Mouse (Mus musculus): ENCODE data around the gene Padi4. TPM values are rescaled to one million over a fixed set of nuclear protein-coding genes. Genes with fewer than 3 reads are reported as not detected.

Padi4 gene
- total and polyA plus RNA-seq, 2 experiments, result 0.09 to 0.12 TPM

DNA sequence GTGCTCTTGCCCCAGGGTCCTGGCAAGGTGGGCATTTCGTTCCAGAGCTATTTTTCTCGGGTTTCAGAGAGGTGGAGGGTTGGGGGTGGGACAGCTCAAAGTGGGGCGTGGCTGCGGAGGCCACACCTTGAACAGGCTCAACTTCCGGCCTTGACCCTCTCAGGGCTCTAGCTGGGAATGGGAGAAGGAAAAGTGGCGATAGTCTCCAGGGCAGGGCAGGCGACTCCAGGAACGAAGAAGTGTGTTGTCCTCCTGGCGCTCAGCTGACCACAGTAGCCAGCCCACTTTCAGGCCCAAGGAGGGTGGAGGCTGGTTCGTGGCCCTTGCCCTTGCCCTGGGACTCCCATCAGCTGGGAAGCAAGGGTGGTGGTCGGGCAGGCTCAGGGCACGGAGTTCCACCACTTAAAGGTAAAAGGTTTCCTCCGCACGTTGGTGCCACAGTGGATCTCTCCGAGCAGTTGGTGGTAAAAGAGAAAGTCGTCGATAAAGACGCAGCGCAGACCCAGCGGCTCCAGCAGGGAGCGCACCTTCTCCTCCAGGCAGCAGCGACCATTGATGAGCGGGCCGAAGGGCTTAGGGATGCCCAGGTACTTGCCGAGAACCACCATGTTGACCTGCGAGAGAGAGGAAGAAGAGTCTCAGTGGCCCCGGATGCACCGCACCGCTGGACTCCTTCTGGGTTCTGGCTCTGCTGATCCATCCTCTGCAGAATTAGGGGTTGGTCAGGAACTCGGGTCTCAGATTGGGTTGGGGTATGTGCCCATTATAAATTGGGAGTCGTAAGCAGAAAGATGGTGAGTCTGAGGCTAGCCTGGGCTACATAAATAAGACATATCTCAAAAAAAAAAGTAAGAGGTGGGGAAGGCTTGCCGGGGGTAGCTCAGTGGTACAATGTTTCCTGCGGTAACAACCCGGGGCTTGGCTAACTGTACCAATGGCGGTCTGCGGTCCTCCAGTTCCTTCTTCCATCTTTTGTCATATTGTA, 40.5 kb upstream of the Padi4 start:
- no peaks in the 10 kb centered on the region for H3K27me3 ChIP-seq (ENCODE audit: control insufficient read depth, insufficient read depth, low read length)
- TF ChIP-seq CTCF (IDR thresholded peaks at IDR 0.05; ENCODE audit: low read depth, low read length) (peak; percentile 60), POLR2A (IDR thresholded peaks at IDR 0.05; ENCODE audit: extremely low read depth, insufficient read depth, low read length) (no peak)
- H3K36me3 ChIP-seq (ENCODE audit: control insufficient read depth, insufficient read depth, low read length), result no peaks in the 10 kb centered on the region
- peak overlapping the region; percentile 57 for H3K4me3 ChIP-seq (ENCODE audit: insufficient read depth, low read depth, low read length)
- H3K79me2 ChIP-seq (ENCODE audit: control insufficient read depth, insufficient read depth, low read length), result no peaks in the 10 kb centered on the region
- H3K4me1 ChIP-seq (ENCODE audit: control insufficient read depth, insufficient read depth, low read length), result peaks cover 10% of the 10 kb centered on the region
- peak overlapping the region; percentile 65 for H3K9ac ChIP-seq (ENCODE audit: low read depth, low read length)
- DNase-seq (ENCODE audit: extremely low read depth, low read depth, low spot score), result no peak
- 28% methylated on average over 36 of the region's 36 CpGs for WGBS
- no peak overlapping the region for H3K27ac ChIP-seq (replicated peaks; ENCODE audit: insufficient read depth, low read depth, low read length)

DNA sequence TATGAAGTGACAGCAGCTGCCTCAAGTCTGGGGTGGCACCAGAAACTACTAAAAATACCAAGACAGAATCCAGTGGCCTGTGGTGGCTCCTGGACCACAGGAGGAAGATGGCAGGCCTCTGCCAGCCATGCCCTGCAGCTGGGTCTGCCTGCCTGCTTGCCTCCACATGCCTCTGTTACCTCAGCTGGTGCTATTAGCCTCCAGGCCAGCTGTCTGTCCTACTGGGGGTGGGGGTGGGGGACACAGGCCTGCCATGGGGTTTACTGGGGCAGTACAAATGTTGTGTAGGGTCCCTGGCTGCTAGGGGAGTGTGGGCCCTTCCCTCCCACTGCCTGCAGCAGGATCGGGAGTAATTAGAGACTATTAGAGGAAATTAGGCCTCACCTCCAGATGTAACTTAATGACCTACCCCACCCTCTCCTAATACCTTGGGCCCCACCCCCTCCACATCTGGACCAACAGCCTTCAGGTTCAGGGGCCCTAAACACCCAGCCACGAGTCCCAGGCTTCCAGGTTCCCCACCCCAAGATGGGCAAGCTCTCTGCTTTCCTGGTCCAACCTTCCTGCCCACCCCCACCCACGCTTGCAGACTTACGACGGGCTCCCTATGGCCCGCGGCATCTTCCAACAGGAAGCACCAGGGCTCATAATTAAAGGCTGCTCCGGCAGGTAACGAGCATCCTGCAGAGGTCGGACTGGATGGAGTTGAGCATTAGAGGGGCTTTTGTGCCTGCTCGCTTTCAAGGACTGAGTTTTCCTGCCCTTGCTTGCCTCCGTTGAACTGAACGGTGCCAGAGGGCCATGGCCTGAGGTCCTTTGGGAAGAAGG, 39.5 kb upstream of the Padi4 start:
- H3K27ac ChIP-seq (replicated peaks; ENCODE audit: insufficient read depth, low read depth, low read length), result no peak overlapping the region
- no peak for DNase-seq (ENCODE audit: extremely low read depth, low read depth, low spot score)
- H3K4me3 ChIP-seq (ENCODE audit: insufficient read depth, low read depth, low read length), result no peak overlapping the region
- H3K36me3 ChIP-seq (ENCODE audit: control insufficient read depth, insufficient read depth, low read length), result no peaks in the 10 kb centered on the region
- H3K79me2 ChIP-seq (ENCODE audit: control insufficient read depth, insufficient read depth, low read length), result no peaks in the 10 kb centered on the region
- no peak overlapping the region for H3K9ac ChIP-seq (ENCODE audit: low read depth, low read length)
- no peak for TF ChIP-seq CTCF (IDR thresholded peaks at IDR 0.05; ENCODE audit: low read depth, low read length)
- no peak for TF ChIP-seq POLR2A (IDR thresholded peaks at IDR 0.05; ENCODE audit: extremely low read depth, insufficient read depth, low read length)
- no peaks in the 10 kb centered on the region for H3K27me3 ChIP-seq (ENCODE audit: control insufficient read depth, insufficient read depth, low read length)
- H3K4me1 ChIP-seq (ENCODE audit: control insufficient read depth, insufficient read depth, low read length), result peaks cover 10% of the 10 kb centered on the region
- WGBS, result 50% methylated on average over 13 of the region's 13 CpGs

DNA sequence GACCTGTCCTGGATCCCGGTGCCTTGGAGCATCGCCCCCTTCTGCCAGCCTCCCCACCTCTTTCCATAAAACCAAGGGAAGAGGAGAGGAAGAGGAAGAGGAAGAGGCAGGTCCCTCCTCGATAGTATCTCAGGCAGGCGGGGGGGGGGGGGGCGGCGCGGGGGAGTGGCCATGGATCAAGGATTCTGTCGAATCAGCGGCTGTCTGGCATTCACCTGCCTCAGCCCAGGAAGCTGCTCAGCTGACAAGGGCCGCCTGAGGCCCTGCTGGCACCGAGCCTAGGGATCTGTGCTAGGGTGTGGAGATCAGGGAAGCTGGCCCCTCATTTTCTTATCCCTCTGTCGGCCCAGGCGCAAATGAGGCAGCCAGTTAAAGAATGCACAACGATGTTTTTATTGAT, 38.6 kb upstream of the Padi4 start:
- no peaks in the 10 kb centered on the region for H3K36me3 ChIP-seq (ENCODE audit: control insufficient read depth, insufficient read depth, low read length)
- DNase-seq (ENCODE audit: extremely low read depth, low read depth, low spot score), result no peak
- no peak overlapping the region for H3K27ac ChIP-seq (replicated peaks; ENCODE audit: insufficient read depth, low read depth, low read length)
- H3K79me2 ChIP-seq (ENCODE audit: control insufficient read depth, insufficient read depth, low read length), result no peaks in the 10 kb centered on the region
- no peak for TF ChIP-seq POLR2A (IDR thresholded peaks at IDR 0.05; ENCODE audit: extremely low read depth, insufficient read depth, low read length)
- TF ChIP-seq CTCF (IDR thresholded peaks at IDR 0.05; ENCODE audit: low read depth, low read length), result no peak
- no peak overlapping the region for H3K9ac ChIP-seq (ENCODE audit: low read depth, low read length)
- no peak overlapping the region for H3K4me3 ChIP-seq (ENCODE audit: insufficient read depth, low read depth, low read length)
- 27% methylated on average over 12 of the region's 14 CpGs for WGBS
- H3K4me1 ChIP-seq (ENCODE audit: control insufficient read depth, insufficient read depth, low read length), result peaks cover 10% of the 10 kb centered on the region
- H3K27me3 ChIP-seq (ENCODE audit: control insufficient read depth, insufficient read depth, low read length), result no peaks in the 10 kb centered on the region

DNA sequence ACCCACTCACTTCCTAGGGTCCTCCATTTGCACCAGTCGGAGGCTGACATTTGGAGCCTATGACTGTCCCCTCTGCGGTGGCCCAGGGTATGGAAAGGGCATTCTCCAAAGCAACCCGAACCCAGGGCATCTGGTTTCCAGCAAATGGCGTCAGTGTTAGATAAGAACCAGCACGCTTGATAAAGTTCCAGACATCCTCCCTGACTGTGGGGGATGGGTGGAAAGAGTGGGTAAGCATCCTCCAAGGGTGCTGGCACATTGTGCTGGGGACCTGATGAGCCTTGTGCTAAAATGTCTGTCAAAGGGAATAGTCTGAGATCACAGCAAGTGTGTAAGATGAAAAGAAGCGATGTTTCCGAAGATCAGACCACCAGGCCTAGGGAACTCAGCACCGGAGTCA, 38.2 kb upstream of the Padi4 start:
- H3K27me3 ChIP-seq (ENCODE audit: control insufficient read depth, insufficient read depth, low read length), result no peaks in the 10 kb centered on the region
- no peak for DNase-seq (ENCODE audit: extremely low read depth, low read depth, low spot score)
- peaks cover 10% of the 10 kb centered on the region for H3K4me1 ChIP-seq (ENCODE audit: control insufficient read depth, insufficient read depth, low read length)
- H3K9ac ChIP-seq (ENCODE audit: low read depth, low read length), result no peak overlapping the region
- WGBS, result 46% methylated on average over 8 of the region's 8 CpGs
- TF ChIP-seq POLR2A (IDR thresholded peaks at IDR 0.05; ENCODE audit: extremely low read depth, insufficient read depth, low read length) (no peak), CTCF (IDR thresholded peaks at IDR 0.05; ENCODE audit: low read depth, low read length) (no peak)
- H3K27ac ChIP-seq (replicated peaks; ENCODE audit: insufficient read depth, low read depth, low read length), result no peak overlapping the region
- H3K36me3 ChIP-seq (ENCODE audit: control insufficient read depth, insufficient read depth, low read length), result no peaks in the 10 kb centered on the region
- no peaks in the 10 kb centered on the region for H3K79me2 ChIP-seq (ENCODE audit: control insufficient read depth, insufficient read depth, low read length)
- no peak overlapping the region for H3K4me3 ChIP-seq (ENCODE audit: insufficient read depth, low read depth, low read length)

DNA sequence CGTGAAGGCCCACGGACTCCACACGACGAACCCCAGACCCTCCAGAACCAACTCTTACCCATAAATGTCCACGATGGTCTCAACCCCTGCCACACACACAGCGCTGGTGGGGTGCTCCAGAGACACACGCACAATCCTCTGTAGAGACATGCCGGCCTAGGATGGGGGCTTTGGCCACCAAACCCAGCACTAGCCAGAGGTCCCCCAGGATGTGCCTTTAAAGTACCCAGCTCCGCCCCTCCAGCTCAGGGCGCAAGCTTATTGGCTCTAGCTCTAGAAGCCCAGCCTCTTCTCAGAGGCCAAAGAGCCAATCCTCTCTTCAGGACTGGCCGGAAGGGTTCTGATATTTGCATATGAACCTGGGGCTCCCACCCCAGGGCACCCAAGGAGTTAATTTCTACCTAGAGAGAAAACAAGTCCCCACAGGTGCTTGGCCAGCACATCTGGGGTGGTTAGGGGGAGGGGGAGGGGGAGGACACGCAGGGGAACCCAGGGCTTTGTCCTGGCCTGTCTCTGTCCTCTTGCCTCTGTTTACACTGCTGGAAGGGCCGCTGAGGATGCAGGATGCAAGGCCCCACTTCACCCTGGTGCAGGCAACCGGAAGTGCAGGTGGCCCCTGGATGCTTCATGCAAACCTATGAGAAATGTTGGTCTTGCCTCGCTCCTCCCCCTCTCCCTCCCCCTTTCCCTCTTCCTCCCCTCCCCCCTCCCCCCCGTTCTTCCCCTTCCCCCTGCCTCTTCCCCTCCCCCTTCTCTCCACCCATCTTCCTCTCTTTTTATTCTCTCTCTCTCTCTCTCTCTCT, 36.6 kb upstream of the Padi4 start, which contains the start of gene Padi3:
Gene Padi3, minus strand, starts transcription at position 191 of the 803 bp plus-strand sequence.
- Histone ChIP-seq H3K4me3 (ENCODE audit: insufficient read depth, low read depth, low read length) (no peak within 1 kb of the TSS), H3K36me3 (ENCODE audit: control insufficient read depth, insufficient read depth, low read length) (no peaks in the 10 kb centered on the region), H3K9ac (ENCODE audit: low read depth, low read length) (no peak within 1 kb of the TSS), H3K27me3 (ENCODE audit: control insufficient read depth, insufficient read depth, low read length) (no peaks in the 10 kb centered on the region), H3K4me1 (ENCODE audit: control insufficient read depth, insufficient read depth, low read length) (peaks cover 10% of the 10 kb centered on the region), H3K79me2 (ENCODE audit: control insufficient read depth, insufficient read depth, low read length) (no peaks in the 10 kb centered on the region), H3K27ac (replicated peaks; ENCODE audit: insufficient read depth, low read depth, low read length) (no peak within 1 kb of the TSS)
- no peak for DNase-seq (ENCODE audit: extremely low read depth, low read depth, low spot score)
- TF ChIP-seq CTCF (IDR thresholded peaks at IDR 0.05; ENCODE audit: low read depth, low read length) (no peak), POLR2A (IDR thresholded peaks at IDR 0.05; ENCODE audit: extremely low read depth, insufficient read depth, low read length) (no peak)
- 73% methylated on average over 15 of the region's 16 CpGs for WGBS
